Mouse (Mus musculus): ENCODE results near the gene Zfp846.

- TF ChIP-seq POLR2A (IDR thresholded peaks at IDR 0.05; ENCODE audit: borderline replicate concordance, extremely low read depth, insufficient read depth, insufficient read length, poor library complexity, severe bottlenecking) (no peak), CTCF (IDR thresholded peaks at IDR 0.05; ENCODE audit: borderline replicate concordance, extremely low read depth, insufficient read depth, insufficient read length) (no peak)
Measured at GRCm38 (mm10) chr9:20611976-20612375, 30.9 kb downstream of the Zfp846 start.

All from brain, embryonic 14.5 days (tissue).